Mouse (Mus musculus): Measurements from ENCODE around the gene Cep131. TPM values are rescaled to one million over a fixed set of nuclear protein-coding genes. Genes with fewer than 3 reads are reported as not detected.
A peak's percentile ranks its signal among the peaks of the same experiment; 100 is the strongest.

Gene Cep131
- polyA plus RNA-seq, 1 experiment from 2014 or later, result 14.5 TPM

DNA sequence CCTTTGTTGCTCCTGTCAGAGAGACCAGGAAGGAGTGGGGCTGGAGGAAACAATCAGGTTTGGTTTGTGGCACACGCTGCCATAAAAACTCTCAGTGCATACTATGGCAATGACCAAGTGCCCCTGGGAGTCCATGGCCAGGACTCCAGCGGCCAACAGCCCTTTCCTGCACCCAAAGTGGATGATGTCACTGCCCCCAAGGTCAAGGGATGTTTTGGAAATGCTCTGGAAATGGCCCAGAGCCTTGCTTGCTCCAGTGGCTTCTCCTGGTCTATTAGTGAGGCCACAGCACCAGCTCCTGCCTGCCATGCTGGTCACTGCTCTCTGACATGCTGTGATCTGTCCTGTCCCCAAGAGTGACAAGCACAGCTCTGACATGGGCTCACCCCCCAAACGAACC lies 10.4 kb downstream of the Cep131 start:
- H3K27ac ChIP-seq (ENCODE audit: low read length), result no peak overlapping the region
- H3K9ac ChIP-seq (ENCODE audit: low read length), result no peak overlapping the region
- 66% methylated on average over 3 of the region's 3 CpGs for WGBS
- no peaks in the 10 kb centered on the region for H3K27me3 ChIP-seq (ENCODE audit: control insufficient read depth, insufficient read depth, low read length)
- peaks cover 28% of the 10 kb centered on the region for H3K36me3 ChIP-seq (ENCODE audit: control insufficient read depth, insufficient read depth)
- H3K4me2 ChIP-seq (ENCODE audit: low read depth, low read length), result no peak overlapping the region
- H3K4me1 ChIP-seq (ENCODE audit: control insufficient read depth, insufficient read depth, low read length), result no peaks in the 10 kb centered on the region
- H3K9me3 ChIP-seq (replicated peaks; ENCODE audit: control insufficient read depth, low read length), result no peaks in the 10 kb centered on the region
- ATAC-seq (replicated peaks; ENCODE audit: extremely low read depth, insufficient read depth, low FRiP score), result no peak
- no peak overlapping the region for H3K4me3 ChIP-seq (ENCODE audit: low read length)

GRCm38 (mm10) chr11:120072986-120073647 lies 13.5 kb downstream of the Cep131 start:
- no peak for ATAC-seq (replicated peaks; ENCODE audit: extremely low read depth, insufficient read depth, low FRiP score)
- Histone ChIP-seq H3K36me3 (ENCODE audit: control insufficient read depth, insufficient read depth) (peaks cover 20% of the 10 kb centered on the region), H3K4me1 (ENCODE audit: control insufficient read depth, insufficient read depth, low read length) (no peaks in the 10 kb centered on the region), H3K9me3 (replicated peaks; ENCODE audit: control insufficient read depth, low read length) (no peaks in the 10 kb centered on the region), H3K27me3 (ENCODE audit: control insufficient read depth, insufficient read depth, low read length) (no peaks in the 10 kb centered on the region), H3K4me2 (ENCODE audit: low read depth, low read length) (no peak overlapping the region), H3K27ac (ENCODE audit: low read length) (no peak overlapping the region), H3K4me3 (ENCODE audit: low read length) (no peak overlapping the region), H3K9ac (ENCODE audit: low read length) (no peak overlapping the region)
- 89% methylated on average over 9 of the region's 9 CpGs for WGBS

GRCm38 (mm10) chr11:120071731-120072320 lies 14.8 kb downstream of the Cep131 start:
- Histone ChIP-seq H3K9me3 (replicated peaks; ENCODE audit: control insufficient read depth, low read length) (no peaks in the 10 kb centered on the region), H3K4me3 (ENCODE audit: low read length) (no peak overlapping the region), H3K27me3 (ENCODE audit: control insufficient read depth, insufficient read depth, low read length) (no peaks in the 10 kb centered on the region), H3K4me1 (ENCODE audit: control insufficient read depth, insufficient read depth, low read length) (no peaks in the 10 kb centered on the region), H3K9ac (ENCODE audit: low read length) (no peak overlapping the region), H3K27ac (ENCODE audit: low read length) (no peak overlapping the region), H3K36me3 (ENCODE audit: control insufficient read depth, insufficient read depth) (peaks cover 23% of the 10 kb centered on the region), H3K4me2 (ENCODE audit: low read depth, low read length) (no peak overlapping the region)
- ATAC-seq (replicated peaks; ENCODE audit: extremely low read depth, insufficient read depth, low FRiP score), result no peak
- 91% methylated on average over 7 of the region's 7 CpGs for WGBS

DNA sequence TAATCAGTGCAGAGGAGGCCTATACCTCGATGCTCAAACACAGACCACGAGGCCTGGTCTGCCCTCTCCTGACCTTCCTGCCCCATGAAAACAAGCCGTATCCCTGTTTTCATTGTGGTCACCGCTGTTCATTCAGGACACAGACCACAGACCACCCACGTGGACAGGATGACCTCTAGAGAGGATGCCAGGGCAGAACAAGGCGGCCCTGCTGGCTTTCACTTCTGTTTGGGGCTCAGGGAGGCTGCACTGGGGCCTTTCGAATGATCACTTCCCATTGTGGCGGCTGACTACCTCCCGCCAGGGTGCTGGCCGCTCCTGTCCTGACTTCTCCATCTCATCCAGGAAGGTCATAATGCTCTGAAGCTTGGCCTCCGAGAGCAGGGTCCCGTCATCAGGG lies 15.6 kb downstream of the Cep131 start:
- no peak for ATAC-seq (replicated peaks; ENCODE audit: extremely low read depth, insufficient read depth, low FRiP score)
- H3K27ac ChIP-seq (ENCODE audit: low read length), result no peak overlapping the region
- H3K9me3 ChIP-seq (replicated peaks; ENCODE audit: control insufficient read depth, low read length), result no peaks in the 10 kb centered on the region
- H3K9ac ChIP-seq (ENCODE audit: low read length), result no peak overlapping the region
- no peak overlapping the region for H3K4me3 ChIP-seq (ENCODE audit: low read length)
- no peak overlapping the region for H3K4me2 ChIP-seq (ENCODE audit: low read depth, low read length)
- no peaks in the 10 kb centered on the region for H3K4me1 ChIP-seq (ENCODE audit: control insufficient read depth, insufficient read depth, low read length)
- 73% methylated on average over 12 of the region's 12 CpGs for WGBS
- H3K36me3 ChIP-seq (ENCODE audit: control insufficient read depth, insufficient read depth), result peaks cover 19% of the 10 kb centered on the region
- H3K27me3 ChIP-seq (ENCODE audit: control insufficient read depth, insufficient read depth, low read length), result no peaks in the 10 kb centered on the region

- H3K4me2 ChIP-seq (ENCODE audit: low read depth, low read length), result no peak overlapping the region
- H3K9ac ChIP-seq (ENCODE audit: low read length), result no peak overlapping the region
- no peaks in the 10 kb centered on the region for H3K27me3 ChIP-seq (ENCODE audit: control insufficient read depth, insufficient read depth, low read length)
- WGBS, result 90% methylated on average over 26 of the region's 27 CpGs
- H3K4me3 ChIP-seq (ENCODE audit: low read length), result no peak overlapping the region
- H3K36me3 ChIP-seq (ENCODE audit: control insufficient read depth, insufficient read depth), result peaks cover 19% of the 10 kb centered on the region
- H3K4me1 ChIP-seq (ENCODE audit: control insufficient read depth, insufficient read depth, low read length), result no peaks in the 10 kb centered on the region
- ATAC-seq (replicated peaks; ENCODE audit: extremely low read depth, insufficient read depth, low FRiP score), result no peak
- H3K9me3 ChIP-seq (replicated peaks; ENCODE audit: control insufficient read depth, low read length), result no peaks in the 10 kb centered on the region
- no peak overlapping the region for H3K27ac ChIP-seq (ENCODE audit: low read length)
These were observed 16.2 kb downstream of the Cep131 start for GRCm38 (mm10) chr11:120070286-120070930.

DNA sequence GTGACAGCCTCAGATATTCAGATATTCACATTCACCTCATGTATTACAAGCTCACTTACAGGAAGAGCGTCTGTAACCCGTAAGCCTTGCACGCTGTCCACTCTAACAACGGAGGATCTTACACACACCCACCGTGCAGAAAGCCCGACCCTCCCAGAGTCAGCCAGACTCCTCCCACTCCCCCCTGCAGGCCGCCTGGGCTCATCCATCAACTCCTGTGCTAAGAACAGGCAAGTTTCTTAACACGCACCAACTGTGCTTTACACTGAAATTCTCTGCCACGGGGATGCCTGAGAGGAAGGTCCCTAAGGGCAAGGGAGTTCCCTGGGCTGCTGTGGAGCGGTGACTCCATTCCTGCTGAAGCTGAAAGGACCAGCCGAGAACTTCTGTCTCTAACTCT lies 17.4 kb downstream of the Cep131 start:
- H3K9me3 ChIP-seq (replicated peaks; ENCODE audit: control insufficient read depth, low read length), result no peaks in the 10 kb centered on the region
- no peak for ATAC-seq (replicated peaks; ENCODE audit: extremely low read depth, insufficient read depth, low FRiP score)
- H3K9ac ChIP-seq (ENCODE audit: low read length), result no peak overlapping the region
- H3K4me2 ChIP-seq (ENCODE audit: low read depth, low read length), result no peak overlapping the region
- peaks cover 19% of the 10 kb centered on the region for H3K36me3 ChIP-seq (ENCODE audit: control insufficient read depth, insufficient read depth)
- 43% methylated on average over 11 of the region's 11 CpGs for WGBS
- no peaks in the 10 kb centered on the region for H3K27me3 ChIP-seq (ENCODE audit: control insufficient read depth, insufficient read depth, low read length)
- H3K27ac ChIP-seq (ENCODE audit: low read length), result no peak overlapping the region
- no peaks in the 10 kb centered on the region for H3K4me1 ChIP-seq (ENCODE audit: control insufficient read depth, insufficient read depth, low read length)
- no peak overlapping the region for H3K4me3 ChIP-seq (ENCODE audit: low read length)

GRCm38 (mm10) chr11:120067834-120068233 lies 18.8 kb downstream of the Cep131 start:
- 71% methylated on average over 17 of the region's 17 CpGs for WGBS
- Histone ChIP-seq H3K27me3 (ENCODE audit: control insufficient read depth, insufficient read depth, low read length) (no peaks in the 10 kb centered on the region), H3K4me2 (ENCODE audit: low read depth, low read length) (no peak overlapping the region), H3K4me3 (ENCODE audit: low read length) (no peak overlapping the region), H3K27ac (ENCODE audit: low read length) (no peak overlapping the region), H3K36me3 (ENCODE audit: control insufficient read depth, insufficient read depth) (peaks cover 19% of the 10 kb centered on the region), H3K4me1 (ENCODE audit: control insufficient read depth, insufficient read depth, low read length) (no peaks in the 10 kb centered on the region), H3K9me3 (replicated peaks; ENCODE audit: control insufficient read depth, low read length) (no peaks in the 10 kb centered on the region), H3K9ac (ENCODE audit: low read length) (no peak overlapping the region)
- ATAC-seq (replicated peaks; ENCODE audit: extremely low read depth, insufficient read depth, low FRiP score), result no peak

DNA sequence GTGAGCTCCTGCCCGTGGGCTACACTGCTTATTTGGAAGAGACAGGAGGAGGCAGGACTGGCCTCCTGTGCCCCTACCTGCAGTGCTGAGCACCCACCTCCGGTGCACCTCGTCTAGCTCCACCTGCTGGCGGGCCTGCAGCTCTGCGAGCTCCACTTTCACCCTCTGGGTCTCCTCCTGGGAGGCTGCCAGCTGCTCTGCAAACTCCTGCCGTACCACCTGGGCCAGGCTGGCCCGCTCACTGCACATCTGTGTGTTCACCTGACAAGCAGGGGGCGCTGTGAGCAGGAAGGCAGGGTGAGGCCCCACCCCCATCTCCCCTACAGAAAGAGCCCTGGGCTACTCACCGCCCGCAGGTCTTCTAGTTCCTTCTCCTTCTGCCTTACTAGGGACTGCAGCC lies 21.3 kb downstream of the Cep131 start:
- ATAC-seq (replicated peaks; ENCODE audit: extremely low read depth, insufficient read depth, low FRiP score), result peak; percentile 30; the same call in 1 of the 2 replicates
- peaks cover 6% of the 10 kb centered on the region for H3K36me3 ChIP-seq (ENCODE audit: control insufficient read depth, insufficient read depth)
- H3K27me3 ChIP-seq (ENCODE audit: control insufficient read depth, insufficient read depth, low read length), result no peaks in the 10 kb centered on the region
- no peak overlapping the region for H3K27ac ChIP-seq (ENCODE audit: low read length)
- no peaks in the 10 kb centered on the region for H3K9me3 ChIP-seq (replicated peaks; ENCODE audit: control insufficient read depth, low read length)
- H3K4me2 ChIP-seq (ENCODE audit: low read depth, low read length), result peak overlapping the region; percentile 29; the same call in 1 of the 2 replicates
- no peak overlapping the region for H3K9ac ChIP-seq (ENCODE audit: low read length)
- H3K4me3 ChIP-seq (ENCODE audit: low read length), result no peak overlapping the region
- whole genome bisulfite sequencing, result 30% methylated on average over 10 of the region's 10 CpGs
- H3K4me1 ChIP-seq (ENCODE audit: control insufficient read depth, insufficient read depth, low read length), result no peaks in the 10 kb centered on the region

GRCm38 (mm10) chr11:120064668-120065040 lies 22.0 kb downstream of the Cep131 start:
- H3K27ac ChIP-seq (ENCODE audit: low read length), result no peak overlapping the region
- peaks cover 3% of the 10 kb centered on the region; the same call in 1 of the 2 replicates for H3K36me3 ChIP-seq (ENCODE audit: control insufficient read depth, insufficient read depth)
- no peaks in the 10 kb centered on the region for H3K9me3 ChIP-seq (replicated peaks; ENCODE audit: control insufficient read depth, low read length)
- no peaks in the 10 kb centered on the region for H3K27me3 ChIP-seq (ENCODE audit: control insufficient read depth, insufficient read depth, low read length)
- H3K9ac ChIP-seq (ENCODE audit: low read length), result no peak overlapping the region
- H3K4me3 ChIP-seq (ENCODE audit: low read length), result no peak overlapping the region
- WGBS, result 89% methylated on average over 11 of the region's 11 CpGs
- H3K4me2 ChIP-seq (ENCODE audit: low read depth, low read length), result no peak overlapping the region
- ATAC-seq (replicated peaks; ENCODE audit: extremely low read depth, insufficient read depth, low FRiP score), result no peak
- H3K4me1 ChIP-seq (ENCODE audit: control insufficient read depth, insufficient read depth, low read length), result no peaks in the 10 kb centered on the region
